Mouse (Mus musculus) heart, adult 2 months (tissue): ENCODE measurements around the gene Vwf.

Source experiments
- CTCF ChIP-seq: fragments of 200-600 bp; IDR thresholded peaks from 2 replicates; pipeline ENCODE4 v1.8.1; 2022; ENCODE audit warnings: antibody characterized with exemption, mild to moderate bottlenecking, moderate library complexity
- POLR2A ChIP-seq: fragments of 200-500 bp; IDR thresholded peaks from 2 replicates; pipeline ENCODE4 v1.6.1; 2011; ENCODE audit warnings: mild to moderate bottlenecking, low read depth, low read length, control low read depth; ENCODE audit not compliant: insufficient read depth

GRCm38 (mm10) chr6:125678492-125678891 lies 131.9 kb downstream of the Vwf start:
- TF ChIP-seq POLR2A (no peak), CTCF (no peak)
